Mouse (Mus musculus): ENCODE measurements around the gene Spata33. TPM values are rescaled to one million over a fixed set of nuclear protein-coding genes. Genes with fewer than 3 reads are reported as not detected.
"Not testable (repeated sequence)": the region's sequence is repeated elsewhere in the genome, so short reads cannot be mapped to it uniquely, and the experiment has no call there.

Spata33 gene
- 10 to 100 TPM; 42.9 to 48.5 TPM for total RNA-seq (2021)

- peak; percentile 93 for DNase-seq
- intact Hi-C loops (cut with DNase I) = loop anchor here (5.0 to 10.0 kb wide), 2 partner anchors 40 to 738 kb away; partner anchors contain the start of genes Ctu2, Rnf166, Vps9d1 and Zfp276
Measured at GRCm38 (mm10) chr8:123212321-123213117, at the start of gene Spata33, which contains the start of gene Chmp1a. Gene Spata33 (plus strand): TSS chr8:123212832. Gene Chmp1a (minus strand): TSS chr8:123212763.

- DNase-seq = peak; percentile 58 to 64
- intact Hi-C loops (cut with DNase I) = loop anchor here (2.0 kb wide), 1 partner anchor 19 kb away; no protein-coding TSS in a partner anchor
Measured at GRCm38 (mm10) chr8:123181391-123181790, 31.2 kb upstream of the Spata33 start.

- intact Hi-C loops (cut with DNase I) = no loop called here
- DNase-seq = peak; percentile 69 to 70
Measured at GRCm38 (mm10) chr8:123185566-123186409, 26.8 kb upstream of the Spata33 start, which contains the start of gene Dpep1. Gene Dpep1 (plus strand): TSS chr8:123186242.

- DNase-seq = no peak
- intact Hi-C loops (cut with DNase I) = no loop called here
Measured at GRCm38 (mm10) chr8:123188006-123188405, 24.6 kb upstream of the Spata33 start.

- no peak for DNase-seq
- intact Hi-C loops (cut with DNase I) = no loop called here
Measured at GRCm38 (mm10) chr8:123188841-123189240, 23.8 kb upstream of the Spata33 start.

DNA sequence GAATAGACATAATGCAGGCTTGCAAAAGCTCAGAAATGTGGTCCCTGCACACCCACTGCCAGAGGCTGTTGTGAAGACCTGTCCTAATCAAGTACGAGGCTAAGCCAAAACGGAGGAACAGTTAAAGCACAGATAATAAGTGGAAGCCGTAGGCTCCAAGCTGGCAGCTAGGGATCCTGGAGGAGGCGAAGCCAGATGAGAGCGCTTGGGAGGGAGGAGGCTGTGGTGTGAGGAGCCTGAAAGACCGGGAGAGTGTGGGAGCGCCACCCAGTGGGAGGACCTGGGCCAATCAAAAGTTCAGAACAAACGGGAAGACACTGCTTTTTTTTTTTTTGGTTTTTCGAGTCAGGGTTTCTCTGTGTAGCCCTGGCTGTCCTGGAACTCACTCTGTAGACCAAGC lies 22.0 kb upstream of the Spata33 start:
- peak; percentile 81 to 90 for DNase-seq
- intact Hi-C loops (cut with DNase I) = loop anchor here (1.0 to 10.0 kb wide), 3 partner anchors 45 to 576 kb away; partner anchors contain the start of genes Galns and Trappc2l

DNA sequence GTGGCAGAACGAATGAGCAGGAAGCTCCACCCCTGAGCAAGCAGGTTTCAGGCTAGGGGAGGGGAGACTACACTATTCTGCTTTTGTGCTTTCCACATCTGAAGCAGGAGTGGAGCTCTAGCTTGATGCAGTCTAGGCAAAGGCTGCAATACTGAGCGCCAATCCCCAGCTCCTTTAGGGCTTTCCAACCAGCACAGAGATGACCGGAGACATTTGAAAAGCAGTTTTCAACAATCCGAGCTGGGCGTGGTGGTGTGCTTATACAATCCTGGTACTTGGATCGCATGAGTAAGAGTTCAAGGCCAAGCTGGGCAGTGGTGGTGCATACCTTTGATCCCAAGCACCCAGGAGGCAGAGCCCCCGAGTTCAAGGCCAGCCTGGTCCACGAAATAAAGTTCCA lies 20.7 kb upstream of the Spata33 start:
- intact Hi-C loops (cut with DNase I) = loop anchor here (10.0 kb wide), 2 partner anchors 287 to 577 kb away; partner anchors contain the start of genes Galns and Trappc2l
- no peak for DNase-seq

GRCm38 (mm10) chr8:123193771-123194170 lies 18.9 kb upstream of the Spata33 start:
- intact Hi-C loops (cut with DNase I) = loop anchor here (10.0 kb wide), 2 partner anchors 289 to 579 kb away; partner anchors contain the start of genes Galns and Trappc2l
- DNase-seq = no peak

DNA sequence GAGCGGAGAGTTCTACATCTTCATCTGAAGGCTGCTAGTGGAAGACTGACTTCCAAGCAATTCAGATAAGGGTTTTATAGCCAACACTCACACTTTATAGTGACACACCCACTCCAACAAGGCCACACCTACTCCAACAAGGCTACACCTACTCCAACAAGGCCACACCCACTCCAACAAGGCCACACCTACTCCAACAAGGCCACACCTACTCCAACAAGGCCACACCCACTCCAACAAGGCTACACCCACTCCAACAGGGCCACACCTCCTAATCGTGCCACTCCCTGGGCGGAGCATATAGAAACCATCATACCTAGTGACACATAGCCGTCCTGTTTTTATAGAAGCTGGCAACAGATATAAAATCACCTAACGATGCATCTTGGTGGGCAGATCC lies 15.6 kb upstream of the Spata33 start:
- intact Hi-C loops (cut with DNase I) = loop anchor here (5.0 to 10.0 kb wide), 3 partner anchors 292 to 582 kb away; partner anchors contain the start of genes Galns and Trappc2l
- not testable (repeated sequence) for DNase-seq

DNA sequence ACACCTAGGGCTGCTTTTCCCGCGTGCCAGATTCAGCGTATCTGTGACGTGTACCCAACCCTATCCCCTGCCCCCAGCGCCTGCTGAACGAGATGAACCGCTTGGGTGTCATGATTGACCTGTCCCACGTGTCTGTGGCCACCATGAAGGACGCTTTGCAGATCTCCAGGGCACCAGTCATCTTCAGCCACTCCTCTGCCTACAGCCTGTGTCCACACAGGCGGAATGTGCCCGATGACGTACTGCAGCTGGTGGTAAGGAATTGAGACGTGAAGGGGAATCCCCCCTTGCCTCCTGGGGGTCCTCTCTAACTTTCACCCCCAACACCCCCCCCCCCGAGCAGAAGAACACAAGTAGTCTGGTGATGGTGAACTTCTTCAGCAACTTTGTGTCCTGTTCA lies 12.8 kb upstream of the Spata33 start:
- intact Hi-C loops (cut with DNase I) = loop anchor here (5.0 to 10.0 kb wide), 3 partner anchors 295 to 585 kb away; partner anchors contain the start of genes Galns and Trappc2l
- no peak for DNase-seq

- peak; percentile 77 to 86 for DNase-seq
- intact Hi-C loops (cut with DNase I) = loop anchor here (2.0 kb wide), 1 partner anchor 95 kb away; no protein-coding TSS in a partner anchor
Measured at GRCm38 (mm10) chr8:123202288-123202687, 10.3 kb upstream of the Spata33 start.

GRCm38 (mm10) chr8:123203571-123203970 lies 9.1 kb upstream of the Spata33 start:
- intact Hi-C loops (cut with DNase I) = loop anchor here (2.0 kb wide), 1 partner anchor 97 kb away; no protein-coding TSS in a partner anchor
- DNase-seq = no peak

- no peak for DNase-seq
- intact Hi-C loops (cut with DNase I) = loop anchor here (5.0 to 10.0 kb wide), 2 partner anchors 40 to 737 kb away; partner anchors contain the start of genes Ctu2, Rnf166, Vps9d1 and Zfp276
Measured at GRCm38 (mm10) chr8:123211876-123212275, 756 bp upstream of the Spata33 start.

DNA sequence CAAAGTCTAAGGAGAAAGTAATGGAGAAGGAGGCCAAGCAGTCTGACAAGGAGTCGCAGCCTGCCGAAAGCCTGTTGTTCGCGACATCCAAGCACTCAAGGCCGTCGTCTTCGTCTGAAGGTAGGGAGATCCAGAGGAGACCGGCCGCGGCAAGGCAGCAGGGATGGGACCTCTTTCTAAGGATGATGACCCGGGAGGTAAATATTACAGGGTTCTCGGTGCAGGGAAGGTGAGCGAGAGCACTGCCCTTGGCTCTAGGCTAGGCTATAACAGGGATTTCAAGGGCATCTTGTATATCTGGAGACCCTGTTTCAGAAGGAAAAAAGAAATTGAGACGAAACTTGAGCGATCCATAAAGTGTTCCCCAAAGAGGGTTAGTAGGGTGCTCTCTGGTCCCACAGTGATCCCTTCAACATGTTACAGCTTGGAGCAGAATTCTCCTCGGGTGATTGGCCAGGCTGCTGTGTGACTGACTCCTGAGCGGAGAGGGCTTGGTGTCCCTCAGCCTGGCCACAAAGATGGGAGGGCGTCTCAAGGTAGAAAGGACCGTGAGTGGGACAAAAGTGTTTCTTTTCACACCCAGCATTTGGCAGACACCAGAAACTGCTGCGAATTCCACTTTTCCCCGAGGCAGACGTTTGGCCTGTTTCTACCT lies 613 bp downstream of the Spata33 start:
- intact Hi-C loops (cut with DNase I) = loop anchor here (5.0 to 10.0 kb wide), 2 partner anchors 39 to 738 kb away; partner anchors contain the start of genes Ctu2, Rnf166, Vps9d1 and Zfp276
- DNase-seq = peak in 1 of 2 experiments; percentile 36

GRCm38 (mm10) chr8:123215430-123215829 lies 2.8 kb downstream of the Spata33 start:
- DNase-seq = peak; percentile 66 to 79
- intact Hi-C loops (cut with DNase I) = loop anchor here (10.0 kb wide), 1 partner anchor 741 kb away; the partner anchor contains the start of genes Ctu2 and Rnf166

DNA sequence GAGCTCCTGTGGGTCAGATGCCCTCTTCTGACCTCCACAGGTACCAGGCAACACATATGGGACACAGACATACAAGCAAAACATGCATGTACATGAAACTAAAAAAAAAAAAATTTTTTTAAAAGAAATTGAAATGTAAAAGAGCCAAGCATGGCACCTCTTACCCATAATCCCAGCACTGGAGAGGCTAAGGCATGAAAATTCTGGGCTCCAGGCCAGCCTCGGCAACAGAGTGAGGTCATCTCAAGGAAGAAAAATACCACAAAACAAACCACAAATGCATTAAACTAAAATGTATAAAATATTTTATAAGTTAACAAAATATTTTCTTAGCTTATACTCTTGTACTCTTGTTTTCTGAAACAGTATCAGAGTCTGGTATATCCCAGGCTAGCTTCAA lies 8.3 kb downstream of the Spata33 start:
- no peak for DNase-seq
- intact Hi-C loops (cut with DNase I) = no loop called here

DNA sequence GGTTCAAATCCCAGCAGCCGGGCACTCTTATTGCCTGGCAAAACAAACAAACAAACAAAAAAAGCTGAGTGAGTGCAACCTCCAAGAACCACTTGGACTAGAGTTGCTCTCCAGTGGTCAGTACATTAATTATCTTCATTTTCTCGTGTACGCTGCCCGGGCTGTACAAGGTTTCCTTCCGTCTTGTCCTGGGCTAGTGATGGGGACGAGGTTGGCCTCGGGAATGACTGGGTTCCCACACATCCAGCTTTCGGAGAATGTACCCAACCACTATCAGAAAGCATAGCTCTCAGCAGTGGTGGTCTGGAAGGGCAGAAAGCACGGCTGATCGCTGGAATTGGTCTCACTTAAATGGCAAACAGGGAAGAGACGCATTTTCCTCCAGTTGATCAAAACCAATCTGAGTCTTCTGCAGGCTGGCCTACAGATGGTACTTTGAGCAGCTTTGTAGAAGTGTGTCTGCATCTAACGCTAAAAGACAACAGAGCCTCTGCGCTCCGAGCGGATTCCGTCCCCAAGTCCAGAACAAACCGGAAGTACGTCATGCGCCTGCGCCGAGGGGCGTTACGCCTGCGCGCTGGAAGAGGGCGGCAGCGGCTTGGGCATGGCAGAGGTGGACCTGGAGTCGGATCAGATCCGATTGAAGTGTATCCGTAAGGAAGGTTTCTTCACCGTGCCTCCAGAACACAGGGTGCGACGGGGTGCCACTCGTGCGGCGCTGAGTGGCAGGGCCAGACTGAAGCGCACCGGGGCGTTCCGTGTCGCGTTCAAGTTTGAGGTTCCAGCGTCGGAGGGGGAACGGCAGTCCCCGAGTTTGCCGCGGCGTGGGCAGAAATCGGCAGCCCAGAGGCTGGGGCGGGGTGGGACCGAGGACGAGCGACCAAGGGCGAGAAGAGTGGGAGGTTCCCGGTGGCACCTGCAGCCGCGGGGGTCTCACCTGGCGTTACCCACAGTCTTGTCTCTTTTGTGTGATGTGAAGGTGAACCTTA lies 11.9 kb downstream of the Spata33 start, which contains the start of gene Cdk10:
TSS of gene Cdk10 (plus strand) at position 565 of the 989 bp plus-strand sequence.
- DNase-seq = peak; percentile 95 to 98
- intact Hi-C loops (cut with DNase I) = no loop called here

GRCm38 (mm10) chr8:123228416-123228815 lies 15.8 kb downstream of the Spata33 start:
- intact Hi-C loops (cut with DNase I) = no loop called here
- no peak for DNase-seq

Data from heart, postnatal 10 days (tissue).